Mouse (Mus musculus) megakaryocyte-erythroid progenitor cell, adult 5-6 weeks (primary cell): ENCODE measurements at regions not wholly inside any gene's neighbourhood (a gene's known extent, or its start where the extent isn't known, plus 50 kb on each side); places are given as distances from the start of the nearest gene placed in this dataset.

Experiments used
- ATAC-seq: replicated peaks from 2 replicates; pipeline ENCODE4 v1.8.0; 2016; ENCODE audit warnings: mild to moderate bottlenecking, inconsistent platforms; ENCODE audit not compliant: severe bottlenecking, poor library complexity, low FRiP score, low TSS enrichment

GRCm38 (mm10) chr3:37914136-37914535, 189.8 kb upstream of the Gm5148 start:
- ATAC-seq: no peak

- no peak for ATAC-seq
These were observed 185.5 kb upstream of the Gm5148 start for GRCm38 (mm10) chr3:37909821-37910220.

GRCm38 (mm10) chr3:37909008-37909407, 184.7 kb upstream of the Gm5148 start:
- ATAC-seq: no peak

- ATAC-seq: no peak
These were observed 184.2 kb upstream of the Gm5148 start for GRCm38 (mm10) chr3:37908456-37908855.

GRCm38 (mm10) chr3:37907432-37908088, 183.3 kb upstream of the Gm5148 start:
- no peak for ATAC-seq

- ATAC-seq: no peak
These were observed 182.5 kb upstream of the Gm5148 start for GRCm38 (mm10) chr3:37906806-37907251.

- ATAC-seq: no peak
These were observed 179.9 kb upstream of the Gm5148 start for GRCm38 (mm10) chr3:37904188-37904587.

GRCm38 (mm10) chr3:37903482-37903881, 179.2 kb upstream of the Gm5148 start:
- no peak for ATAC-seq

GRCm38 (mm10) chr3:37903021-37903420, 178.7 kb upstream of the Gm5148 start:
- no peak for ATAC-seq

- no peak for ATAC-seq
These were observed 173.1 kb upstream of the Gm5148 start for GRCm38 (mm10) chr3:37897392-37897791.

- ATAC-seq: no peak
These were observed 172.6 kb upstream of the Gm5148 start for GRCm38 (mm10) chr3:37896821-37897311.

- ATAC-seq: no peak
These were observed 170.3 kb upstream of the Gm5148 start for GRCm38 (mm10) chr3:37894599-37894998.

GRCm38 (mm10) chr3:37890202-37890601, 165.9 kb upstream of the Gm5148 start:
- no peak for ATAC-seq

GRCm38 (mm10) chr3:37888455-37888854, 164.2 kb upstream of the Gm5148 start:
- no peak for ATAC-seq

GRCm38 (mm10) chr3:37887711-37888110, 163.4 kb upstream of the Gm5148 start:
- ATAC-seq: no peak

- ATAC-seq: no peak
These were observed 162.6 kb upstream of the Gm5148 start for GRCm38 (mm10) chr3:37886705-37887454.

GRCm38 (mm10) chr3:37885776-37886175, 161.5 kb upstream of the Gm5148 start:
- ATAC-seq: no peak

- ATAC-seq: no peak
These were observed 158.1 kb upstream of the Gm5148 start for GRCm38 (mm10) chr3:37882417-37882816.

GRCm38 (mm10) chr3:37881016-37881415, 156.7 kb upstream of the Gm5148 start:
- ATAC-seq: no peak

- no peak for ATAC-seq
These were observed 154.8 kb upstream of the Gm5148 start for GRCm38 (mm10) chr3:37879056-37879455.
